Mouse (Mus musculus) bone marrow macrophage, adult 2 months (primary cell): ENCODE measurements around the gene Kazn.

Experiments
- CTCF ChIP-seq: IDR thresholded peaks from 2 replicates; pipeline ENCODE4 v1.5.1; 2012; ENCODE audit warnings: low read depth, mild to moderate bottlenecking, low read length, moderate library complexity
- POLR2A ChIP-seq: IDR thresholded peaks from 2 replicates; pipeline ENCODE4 v1.6.1; 2012; ENCODE audit warnings: mild to moderate bottlenecking, low read depth, low read length, borderline replicate concordance

- TF ChIP-seq POLR2A (no peak), CTCF (no peak)
Measured at GRCm38 (mm10) chr4:142162102-142162501, 77.1 kb downstream of the Kazn start.
